Mouse (Mus musculus) heart, postnatal 25 days (tissue): ENCODE measurements around the gene Pitpnm3. TPM values are rescaled to one million over a fixed set of nuclear protein-coding genes. Genes with fewer than 3 reads are reported as not detected.

ENCODE experiments used
- total RNA-seq, 2 experiments: library from RNA; stranded (reverse); gene quantifications; 2 replicates each; pipeline ENCODE4 v1.2.3; 2021

Pitpnm3 gene
- total RNA-seq, 2 experiments from 2014 or later: 1.6 to 1.8 TPM

Other genes starting within 250 kb of the Pitpnm3 start
- gene Aipl1, start 98.3 kb downstream of the Pitpnm3 start, total RNA-seq: not detected
- gene Pimreg, start 93.7 kb downstream of the Pitpnm3 start, total RNA-seq: 1 to 10 TPM; 1.0 to 2.6 TPM
- gene Gm43951, start 71.1 kb upstream of the Pitpnm3 start, total RNA-seq: under 1 TPM; 0.13 to 0.17 TPM
- 1 to 10 TPM; 2.5 to 3.3 TPM for gene 4933427D14Rik, start 71.7 kb upstream of the Pitpnm3 start, total RNA-seq
- gene Txndc17, start 71.8 kb upstream of the Pitpnm3 start, total RNA-seq: 10 to 100 TPM; 36.8 to 38.6 TPM
- 10 to 100 TPM; 10.4 to 10.6 TPM for gene Med31, start 79.8 kb upstream of the Pitpnm3 start, total RNA-seq
- gene Slc13a5, start 131.4 kb upstream of the Pitpnm3 start, total RNA-seq: not detected
- gene Xaf1, start 165.9 kb upstream of the Pitpnm3 start, total RNA-seq: 10 to 100 TPM; 10.7 to 12.0 TPM
- not detected for gene Fbxo39, start 178.7 kb upstream of the Pitpnm3 start, total RNA-seq
- gene Tekt1, start 226.7 kb upstream of the Pitpnm3 start, total RNA-seq: not detected